Mouse (Mus musculus) hematopoietic multipotent progenitor cell, adult 10-12 weeks (in vitro differentiated cells): ENCODE data around the gene Mmp11. TPM values are rescaled to one million over a fixed set of nuclear protein-coding genes. Genes with fewer than 3 reads are reported as not detected.

ENCODE experiments used
- polyA plus RNA-seq: library from polyadenylated mRNA; stranded (reverse); fragments of >175 nt; gene quantifications from 2 replicates; pipeline ENCODE4 v1.2.3, GENCODE M21; 2012; ENCODE audit warnings: low replicate concordance

The Mmp11 gene
- 3.1 and 4.1 TPM in 2 replicates for polyA plus RNA-seq

DNA sequence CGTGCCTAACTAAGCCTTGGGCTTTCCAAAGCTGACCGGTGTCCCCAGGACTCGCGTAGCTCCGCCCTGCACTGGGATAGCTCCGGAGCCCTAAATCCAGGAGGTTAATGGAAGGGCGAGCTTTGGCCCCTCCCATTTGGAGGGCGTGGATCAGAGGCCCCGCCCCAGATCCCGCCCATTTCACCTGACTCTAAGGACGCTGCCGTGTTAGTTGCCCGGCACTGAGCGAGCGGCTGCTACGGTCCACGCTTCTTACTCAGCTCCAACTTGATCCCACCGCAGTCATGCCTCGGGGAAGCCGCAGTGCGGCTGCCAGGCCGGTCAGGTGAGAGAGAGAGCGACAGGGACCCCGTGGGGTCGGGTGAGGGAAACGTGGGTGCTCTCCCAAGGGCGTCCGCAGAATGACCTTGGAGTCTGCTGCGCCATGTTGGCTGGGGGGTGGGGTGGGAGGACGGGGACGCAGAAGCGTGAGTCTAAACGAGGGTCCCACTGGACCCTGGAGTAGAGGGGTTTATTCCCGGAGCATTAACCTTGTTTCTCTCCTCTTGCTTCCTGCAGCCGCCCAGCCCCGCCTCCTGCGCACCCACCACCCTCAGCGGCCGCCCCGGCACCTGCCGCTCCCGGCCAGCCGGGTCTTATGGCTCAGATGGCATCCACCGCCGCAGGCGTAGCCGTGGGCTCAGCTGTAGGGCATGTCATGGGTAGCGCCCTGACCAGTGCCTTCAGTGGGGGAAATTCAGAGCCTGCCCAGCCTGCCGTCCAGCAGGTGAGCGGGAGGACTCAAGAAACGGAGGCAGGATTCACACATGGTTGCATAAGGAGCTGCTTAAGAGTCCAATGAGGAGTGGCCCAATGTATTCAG is at the start of gene Mmp11:
Gene Mmp11 (minus strand): TSS at position 817 of the 862 bp plus-strand sequence.

DNA sequence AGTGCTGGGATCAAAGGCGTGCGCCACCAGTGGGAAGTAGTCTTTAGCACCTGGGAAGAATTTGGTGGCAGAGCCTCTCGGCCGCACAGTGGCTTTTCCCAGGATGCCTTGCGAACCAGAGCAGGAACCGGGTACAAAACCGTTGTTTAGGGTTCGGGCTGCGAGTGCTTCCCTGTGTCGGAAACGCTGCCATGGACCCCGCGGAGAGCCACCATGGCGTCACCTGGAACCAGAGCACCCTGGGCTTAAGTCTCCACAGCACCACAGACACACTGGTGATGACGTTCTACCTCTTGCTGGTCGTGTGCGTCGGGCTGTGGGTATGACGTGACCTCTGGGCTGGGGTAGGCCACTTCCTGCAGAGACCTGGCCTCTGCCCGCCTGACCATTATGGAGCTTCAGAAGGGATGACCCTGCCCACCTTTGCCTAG is 18.1 kb upstream of the Mmp11 start, which contains the start of gene Gm5134:
Gene Gm5134 (plus strand): TSS at position 134 of the 431 bp plus-strand sequence.

DNA sequence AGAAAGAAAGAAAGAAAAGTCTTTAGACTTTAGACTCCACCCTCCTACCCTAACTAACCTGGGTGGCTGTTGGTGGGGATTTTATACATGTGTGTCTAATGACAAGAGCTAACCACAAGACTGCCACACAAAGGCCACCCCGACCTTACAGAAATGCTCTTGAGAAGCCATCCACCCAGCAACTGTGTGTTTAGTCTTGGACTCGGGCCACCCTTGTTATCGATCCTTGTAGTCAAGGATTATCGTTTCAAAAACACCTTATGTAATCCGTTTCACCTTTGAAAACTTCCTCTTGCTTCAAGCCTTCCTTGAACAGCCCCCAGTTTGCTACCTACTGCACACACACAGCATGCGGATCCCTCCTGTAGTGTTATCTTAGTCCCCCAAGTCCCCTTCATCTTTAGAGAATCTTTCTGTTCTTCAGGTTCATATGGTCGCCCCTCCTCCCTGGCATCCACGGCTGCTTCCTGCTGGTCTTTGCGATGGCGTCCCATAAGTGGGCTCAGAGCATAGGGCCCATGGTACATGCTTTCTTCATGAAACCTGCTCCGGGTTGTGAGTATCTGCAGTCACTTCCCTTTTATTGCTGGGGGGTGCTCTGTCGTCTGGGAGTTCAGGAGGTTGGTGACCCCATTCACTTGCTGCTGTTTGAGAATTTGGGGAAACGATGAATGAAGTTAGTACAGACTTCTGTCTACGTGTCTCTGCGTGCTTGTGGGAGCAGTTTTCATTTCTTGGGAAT is 6.6 kb upstream of the Mmp11 start, which contains the start of gene Vpreb3:
Gene Vpreb3 (plus strand): TSS at position 322 of the 742 bp plus-strand sequence.

DNA sequence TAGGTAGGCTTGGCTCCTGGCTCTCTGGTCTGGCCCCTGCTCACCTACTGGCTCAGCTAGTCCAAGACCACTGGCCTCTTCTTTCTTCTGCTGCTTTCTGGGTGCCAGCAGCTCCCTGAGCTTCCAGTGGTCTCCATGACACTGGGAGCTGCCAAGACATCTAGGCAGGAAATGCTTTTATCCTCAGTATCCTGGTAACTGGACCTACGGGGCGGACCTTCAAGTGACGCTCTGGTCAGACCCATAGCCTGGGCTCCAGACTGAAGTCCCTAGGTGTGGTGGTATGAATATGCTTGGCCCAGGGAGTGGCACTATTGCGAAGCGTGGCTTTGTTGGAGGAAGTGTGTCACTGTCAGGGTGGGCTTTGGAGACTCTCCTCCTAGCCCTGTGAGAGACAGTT is 4.2 kb upstream of the Mmp11 start, which contains the start of gene Gm867:
Gene Gm867 (minus strand): TSS at position 153 of the 400 bp plus-strand sequence.

DNA sequence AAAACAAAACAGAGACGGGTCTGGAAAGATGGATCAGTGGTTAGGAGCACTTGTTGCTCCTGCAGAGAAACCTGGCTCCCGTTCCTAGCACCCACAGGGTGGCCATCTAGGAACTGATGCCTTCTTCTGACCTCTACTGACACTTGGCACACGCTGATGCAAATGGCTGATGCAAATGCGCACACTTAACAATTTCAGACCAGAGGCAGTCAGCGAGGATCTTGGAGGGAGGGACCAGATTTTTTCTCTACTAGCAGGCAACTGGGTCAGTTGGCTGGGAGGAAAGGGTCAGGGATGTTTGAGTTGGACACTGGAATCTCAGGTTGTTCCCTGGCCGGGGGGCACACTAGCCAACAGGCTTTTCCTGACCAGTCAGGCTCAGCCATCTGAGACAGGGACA is 3.4 kb downstream of the Mmp11 start, which contains the start of gene Chchd10:
Gene Chchd10 (plus strand): TSS at position 240 of the 400 bp plus-strand sequence.

DNA sequence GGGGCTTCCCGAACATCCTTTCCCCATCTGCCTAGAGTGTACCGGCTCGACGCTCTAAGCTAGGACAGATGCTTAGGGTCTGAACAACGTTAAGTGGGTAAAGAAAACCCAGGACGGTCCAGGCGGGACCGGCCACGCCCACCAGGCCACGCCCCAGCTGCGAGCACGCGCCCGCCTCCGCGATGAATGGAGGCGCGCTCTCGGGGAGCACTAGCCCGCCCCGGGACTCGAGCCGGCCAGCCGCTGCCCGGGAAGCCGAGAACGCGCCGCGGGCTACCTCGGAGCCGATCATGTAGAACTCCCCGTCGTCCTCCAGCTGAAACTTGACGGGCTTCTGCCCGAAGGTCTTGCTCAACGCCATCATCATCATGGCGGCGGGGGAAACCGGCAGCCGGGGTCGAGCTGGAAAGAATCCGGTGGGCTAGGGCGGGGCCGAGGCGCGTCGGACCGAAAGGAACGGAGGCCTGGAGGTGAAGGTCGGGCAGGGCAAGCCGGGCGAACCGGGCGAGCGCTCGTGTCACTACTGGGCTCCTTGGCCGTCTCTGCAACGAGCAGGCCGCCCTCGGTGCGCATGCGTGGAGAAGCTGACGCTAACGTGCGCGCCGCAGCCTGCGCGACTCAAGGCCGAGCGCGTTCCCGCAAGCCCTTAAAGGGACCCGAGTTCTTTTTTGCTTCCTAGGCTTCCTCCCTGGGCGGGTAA is 15.1 kb downstream of the Mmp11 start, which contains the start of gene Smarcb1:
Gene Smarcb1 (minus strand): TSS at position 592 of the 700 bp plus-strand sequence.

GRCm38 (mm10) chr10:75893089-75893750 is 43.1 kb downstream of the Mmp11 start, which contains the start of gene Derl3:
Gene Derl3, plus strand, starts transcription at chr10:75893413.

Other genes starting within 250 kb of the Mmp11 start
- 98.3 and 104 TPM in 2 replicates for gene Cabin1, start 172.2 kb downstream of the Mmp11 start, polyA plus RNA-seq
- gene Ddt, start 163.1 kb downstream of the Mmp11 start, polyA plus RNA-seq = 15.5 and 82.1 TPM in 2 replicates
- gene Gm20441, start 155.5 kb downstream of the Mmp11 start, polyA plus RNA-seq = not detected in 2 replicates
- gene Gstt3, start 155.1 kb downstream of the Mmp11 start, polyA plus RNA-seq = 1.3 and 1.8 TPM in 2 replicates
- 0.63 and 2.4 TPM in 2 replicates for gene Gstt1, start 137.9 kb downstream of the Mmp11 start, polyA plus RNA-seq
- gene Gstt4, start 114.0 kb downstream of the Mmp11 start, polyA plus RNA-seq = not detected in 2 replicates
- 11.9 and 17.2 TPM in 2 replicates for gene Gstt2, start 99.1 kb downstream of the Mmp11 start, polyA plus RNA-seq
- 301 and 511 TPM in 2 replicates for gene Mif, start 76.3 kb downstream of the Mmp11 start, polyA plus RNA-seq
- 204 and 543 TPM in 2 replicates for gene Derl3, start 43.1 kb downstream of the Mmp11 start, polyA plus RNA-seq
- gene Smarcb1, start 14.9 kb downstream of the Mmp11 start, polyA plus RNA-seq = 154 and 351 TPM in 2 replicates
- gene Chchd10, start 3.4 kb downstream of the Mmp11 start, polyA plus RNA-seq = 254 and 472 TPM in 2 replicates
- gene Gm867, start 4.2 kb upstream of the Mmp11 start, polyA plus RNA-seq = 2.0 TPM in 1 of 2 replicates, not detected in the other
- gene Vpreb3, start 6.6 kb upstream of the Mmp11 start, polyA plus RNA-seq = 12.9 and 13.7 TPM in 2 replicates
- 0.08 and 0.16 TPM in 2 replicates for gene Gm5134, start 18.0 kb upstream of the Mmp11 start, polyA plus RNA-seq
- 4.6 and 9.2 TPM in 2 replicates for gene Zfp280b, start 96.2 kb upstream of the Mmp11 start, polyA plus RNA-seq
- not detected in 2 replicates for gene Slc5a4b, start 174.5 kb upstream of the Mmp11 start, polyA plus RNA-seq
- gene Slc5a4a, start 211.0 kb upstream of the Mmp11 start, polyA plus RNA-seq = not detected in 2 replicates